In the genomic region with DNA sequence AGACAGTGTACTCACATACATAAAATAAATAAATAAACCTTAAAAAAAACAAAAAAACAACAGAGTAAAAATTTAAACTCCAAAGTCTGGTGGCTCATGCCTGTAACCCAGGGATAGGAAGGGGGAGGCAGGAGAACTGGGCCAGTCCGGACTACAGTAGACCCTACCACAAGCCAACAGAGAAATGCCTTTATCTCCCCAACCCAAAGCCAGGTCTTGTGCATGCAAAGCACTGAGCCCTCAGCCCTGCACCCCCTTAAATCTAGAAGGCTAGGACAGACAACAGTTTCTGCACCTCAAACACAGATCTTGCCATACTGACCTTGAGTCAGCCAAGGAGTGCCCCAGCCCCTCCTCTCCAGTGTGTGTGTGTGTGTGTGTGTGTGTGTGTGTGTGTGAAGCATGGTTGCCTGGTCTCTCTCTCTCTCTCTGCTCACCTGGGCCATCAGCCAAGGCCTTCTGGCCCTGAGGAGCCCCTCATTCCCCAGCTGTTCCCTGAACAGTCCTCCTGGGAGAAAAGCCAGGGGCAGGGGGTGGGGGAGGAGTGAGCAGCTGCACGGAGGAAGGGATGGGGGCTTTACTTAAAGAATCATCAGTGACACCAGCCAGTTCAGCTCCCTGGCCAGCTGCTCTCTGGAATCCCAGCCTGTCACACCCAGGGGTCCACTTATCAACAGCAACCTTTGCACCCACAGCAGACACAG, we compare ENCODE assay signal across 8 mouse cellular contexts. TPM values are rescaled to one million over a fixed set of nuclear protein-coding genes. Genes with fewer than 3 reads are reported as not detected.
A peak's percentile ranks its signal among the peaks of the same experiment; 100 is the strongest.
DNase-seq lines count a peak whose midpoint lies in the region; ATAC-seq and TF ChIP-seq lines count a peak whose summit lies in the region.

No protein-coding gene starts in this region.

- H3K4me1 ChIP-seq in limb, embryonic 13.5 days: peaks cover 66% of the 10 kb centered on the region

- peak overlapping the region; percentile 21; the same call in 1 of the 2 replicates for H3K9ac ChIP-seq in limb, embryonic 13.5 days

- H3K79me2 ChIP-seq in C2C12 (ENCODE audit: control insufficient read depth, insufficient read depth): peaks cover 13% of the 10 kb centered on the region

- no peaks in the 10 kb centered on the region for H3K9me3 ChIP-seq in limb, embryonic 13.5 days

- H3K4me2 ChIP-seq in limb, embryonic 13.5 days (replicated peaks): peak overlapping the region; percentile 35

- no peak overlapping the region for H3ac ChIP-seq in C2C12 (ENCODE audit: control insufficient read depth, insufficient read length, low read depth)

- DNase-seq in gastrocnemius, adult 2 months: peak; percentile 60
- no peak for DNase-seq in gastrocnemius, adult 18-20 months (ENCODE audit: low spot score)
- peak; percentile 72 for DNase-seq in gastrocnemius, postnatal 25 days
- DNase-seq in ovary, postnatal 14 days (ENCODE audit: low spot score): peak; percentile 43
- DNase-seq in right cerebral cortex, postnatal 14 days: no peak
- no peak for DNase-seq in spleen, postnatal 10 days (ENCODE audit: low spot score in 2 of 2)

- TF ChIP-seq CTCF in gastrocnemius, adult 2 months (IDR thresholded peaks at IDR 0.05): no peak
- TF ChIP-seq CTCF in C2C12 (IDR thresholded peaks at IDR 0.05; ENCODE audit: control insufficient read depth, insufficient read depth, insufficient read length): no peak

- peak; percentile 85 for ATAC-seq in limb, embryonic 13.5 days (ENCODE audit: low FRiP score, low read depth)

- no peaks in the 10 kb centered on the region for H3K27me3 ChIP-seq in C2C12 (ENCODE audit: control insufficient read depth, insufficient read depth, insufficient read length)
- H3K27me3 ChIP-seq in limb, embryonic 13.5 days: no peaks in the 10 kb centered on the region

- H3K4me3 ChIP-seq in gastrocnemius, adult 2 months: no peak overlapping the region
- no peak overlapping the region for H3K4me3 ChIP-seq in C2C12 (ENCODE audit: insufficient read depth, poor library complexity, severe bottlenecking)
- no peak overlapping the region for H3K4me3 ChIP-seq in limb, embryonic 13.5 days

- H3K36me3 ChIP-seq in C2C12 (ENCODE audit: control insufficient read depth, insufficient read depth): peaks cover 5% of the 10 kb centered on the region
- peaks cover 35% of the 10 kb centered on the region for H3K36me3 ChIP-seq in limb, embryonic 13.5 days

- H3K27ac ChIP-seq in gastrocnemius, adult 2 months: peak overlapping the region; percentile 73
- H3K27ac ChIP-seq in limb, embryonic 13.5 days: peak overlapping the region; percentile 84

- intact Hi-C loops in gastrocnemius, adult 2 months (cut with DNase I): no loop called here

- 39% methylated on average over 2 of the region's 2 CpGs for WGBS in limb, embryonic 13.5 days

- peaks cover 7% of the 10 kb centered on the region for H3K79me3 ChIP-seq in C2C12 (ENCODE audit: low read depth)

TF ChIP-seq in C2C12, 6 proteins besides CTCF, POLR2A, EP300 and RAD21:
- no peak for TF ChIP-seq MAX (IDR thresholded peaks at IDR 0.05)
- peak; percentile 89 for TF ChIP-seq MYOD1 (IDR thresholded peaks at IDR 0.05; ENCODE audit: control insufficient read depth, insufficient read length, low read depth)

RNA-seq across cellular contexts. Expression of a gene that starts 17.3 kb away (rescaled TPM):
- 1 to 10 TPM; 2.3 to 2.7 TPM for total RNA-seq in gastrocnemius, adult 2 months (2021)
- total RNA-seq in gastrocnemius, adult 18-20 months (2021): 1 to 10 TPM; 1.6 to 1.9 TPM
- polyA plus RNA-seq in C2C12 (2012; fragmentation: generic; extraction: Trizol): 17.7 TPM
- 1 to 10 TPM; 3.1 to 4.8 TPM for total RNA-seq in gastrocnemius, postnatal 25 days (2021)
- polyA plus RNA-seq in limb, embryonic 13.5 days (2015; fragmentation: Nextera tagmentation; extraction: Ambion mirVana): 14.0 and 14.1 TPM in 2 replicates

RNA-seq across cellular contexts. Expression of a gene that starts 34.3 kb away (rescaled TPM):
- 1 to 10 TPM; 4.3 to 4.5 TPM for total RNA-seq in gastrocnemius, adult 2 months (2021)
- 1 to 10 TPM; 4.2 to 5.1 TPM for total RNA-seq in gastrocnemius, adult 18-20 months (2021)
- polyA plus RNA-seq in C2C12 (2012; fragmentation: generic; extraction: Trizol): 12.4 TPM
- total RNA-seq in gastrocnemius, postnatal 25 days (2021): 1 to 10 TPM; 3.0 to 4.1 TPM
- polyA plus RNA-seq in limb, embryonic 13.5 days (2015; fragmentation: Nextera tagmentation; extraction: Ambion mirVana): 17.0 and 19.7 TPM in 2 replicates

RNA-seq across cellular contexts. Expression of a gene that starts 47.6 kb away (rescaled TPM):
- 100 to 1,000 TPM; 181 to 184 TPM for total RNA-seq in gastrocnemius, adult 2 months (2021)
- 100 to 1,000 TPM; 197 to 208 TPM for total RNA-seq in gastrocnemius, adult 18-20 months (2021)
- 372 TPM for polyA plus RNA-seq in C2C12 (2012; fragmentation: generic; extraction: Trizol)
- 100 to 1,000 TPM; 153 to 164 TPM for total RNA-seq in gastrocnemius, postnatal 25 days (2021)
- polyA plus RNA-seq in limb, embryonic 13.5 days (2015; fragmentation: Nextera tagmentation; extraction: Ambion mirVana): 287 and 298 TPM in 2 replicates

Comparison
In these comparisons a context has a peak if more than half of its experiments do, and no peak if none do; other contexts are left out.
1. DNase-seq: peak in gastrocnemius, adult 2 months (single experiment), gastrocnemius, postnatal 25 days (single experiment) and ovary, postnatal 14 days (single experiment); none in gastrocnemius, adult 18-20 months (single experiment), right cerebral cortex, postnatal 14 days (single experiment) and spleen, postnatal 10 days (0 of 2).